Mouse (Mus musculus): ENCODE measurements around the gene Cyp51. TPM values are rescaled to one million over a fixed set of nuclear protein-coding genes. Genes with fewer than 3 reads are reported as not detected.
A peak's percentile ranks its signal among the peaks of the same experiment; 100 is the strongest.

The Cyp51 gene
- polyA plus RNA-seq, 1 experiment from 2014 or later: 144 TPM

GRCm38 (mm10) chr5:4086309-4086708, 18.2 kb downstream of the Cyp51 start:
- Histone ChIP-seq H3K4me1 (ENCODE audit: control insufficient read depth, insufficient read depth, low read depth, low read length) (0 out of 2 replicates have a peak, but pooled peaks cover 2% of the 10 kb centered on the region), H3K36me3 (ENCODE audit: control insufficient read depth, insufficient read depth, low read length) (peaks cover 34% of the 10 kb centered on the region), H3K27ac (ENCODE audit: low read depth, low read length) (no peak overlapping the region), H3K4me2 (ENCODE audit: low read length) (no peak overlapping the region), H3K9ac (ENCODE audit: low read depth, low read length) (no peak overlapping the region), H3K4me3 (ENCODE audit: low read length) (no peak overlapping the region), H3K27me3 (replicated peaks; ENCODE audit: control insufficient read depth, insufficient read depth, low read length) (no peaks in the 10 kb centered on the region), H3K9me3 (ENCODE audit: control insufficient read depth, low read length) (no peaks in the 10 kb centered on the region)
- WGBS: 78% methylated on average over 4 of the region's 4 CpGs
- ATAC-seq: no peak

GRCm38 (mm10) chr5:4084948-4085347, 19.6 kb downstream of the Cyp51 start:
- peaks cover 36% of the 10 kb centered on the region for H3K36me3 ChIP-seq (ENCODE audit: control insufficient read depth, insufficient read depth, low read length)
- H3K27ac ChIP-seq (ENCODE audit: low read depth, low read length): no peak overlapping the region
- no peak for ATAC-seq
- WGBS: 95% methylated on average over 7 of the region's 7 CpGs
- H3K9ac ChIP-seq (ENCODE audit: low read depth, low read length): no peak overlapping the region
- H3K4me1 ChIP-seq (ENCODE audit: control insufficient read depth, insufficient read depth, low read depth, low read length): 0 out of 2 replicates have a peak, but pooled peaks cover 2% of the 10 kb centered on the region
- H3K27me3 ChIP-seq (replicated peaks; ENCODE audit: control insufficient read depth, insufficient read depth, low read length): no peaks in the 10 kb centered on the region
- H3K4me2 ChIP-seq (ENCODE audit: low read length): no peak overlapping the region
- H3K4me3 ChIP-seq (ENCODE audit: low read length): no peak overlapping the region
- no peaks in the 10 kb centered on the region for H3K9me3 ChIP-seq (ENCODE audit: control insufficient read depth, low read length)

GRCm38 (mm10) chr5:4081513-4081912, 23.0 kb downstream of the Cyp51 start:
- 89% methylated on average over 2 of the region's 2 CpGs for WGBS
- H3K4me1 ChIP-seq (ENCODE audit: control insufficient read depth, insufficient read depth, low read depth, low read length): no peaks in the 10 kb centered on the region
- no peak overlapping the region for H3K9ac ChIP-seq (ENCODE audit: low read depth, low read length)
- peaks cover 40% of the 10 kb centered on the region for H3K36me3 ChIP-seq (ENCODE audit: control insufficient read depth, insufficient read depth, low read length)
- no peak overlapping the region for H3K4me2 ChIP-seq (ENCODE audit: low read length)
- H3K27me3 ChIP-seq (replicated peaks; ENCODE audit: control insufficient read depth, insufficient read depth, low read length): no peaks in the 10 kb centered on the region
- H3K4me3 ChIP-seq (ENCODE audit: low read length): no peak overlapping the region
- ATAC-seq: no peak
- H3K9me3 ChIP-seq (ENCODE audit: control insufficient read depth, low read length): no peaks in the 10 kb centered on the region
- H3K27ac ChIP-seq (ENCODE audit: low read depth, low read length): no peak overlapping the region

GRCm38 (mm10) chr5:4080861-4081260, 23.7 kb downstream of the Cyp51 start:
- no peak overlapping the region for H3K9ac ChIP-seq (ENCODE audit: low read depth, low read length)
- WGBS: 92% methylated on average over 2 of the region's 2 CpGs
- peaks cover 43% of the 10 kb centered on the region for H3K36me3 ChIP-seq (ENCODE audit: control insufficient read depth, insufficient read depth, low read length)
- no peak overlapping the region for H3K27ac ChIP-seq (ENCODE audit: low read depth, low read length)
- H3K4me3 ChIP-seq (ENCODE audit: low read length): no peak overlapping the region
- H3K4me1 ChIP-seq (ENCODE audit: control insufficient read depth, insufficient read depth, low read depth, low read length): no peaks in the 10 kb centered on the region
- H3K9me3 ChIP-seq (ENCODE audit: control insufficient read depth, low read length): no peaks in the 10 kb centered on the region
- no peak overlapping the region for H3K4me2 ChIP-seq (ENCODE audit: low read length)
- H3K27me3 ChIP-seq (replicated peaks; ENCODE audit: control insufficient read depth, insufficient read depth, low read length): no peaks in the 10 kb centered on the region
- no peak for ATAC-seq

- no peak overlapping the region for H3K27ac ChIP-seq (ENCODE audit: low read depth, low read length)
- H3K4me2 ChIP-seq (ENCODE audit: low read length): no peak overlapping the region
- H3K27me3 ChIP-seq (replicated peaks; ENCODE audit: control insufficient read depth, insufficient read depth, low read length): no peaks in the 10 kb centered on the region
- no peak overlapping the region for H3K4me3 ChIP-seq (ENCODE audit: low read length)
- H3K9me3 ChIP-seq (ENCODE audit: control insufficient read depth, low read length): no peaks in the 10 kb centered on the region
- no peaks in the 10 kb centered on the region for H3K4me1 ChIP-seq (ENCODE audit: control insufficient read depth, insufficient read depth, low read depth, low read length)
- 92% methylated on average over 3 of the region's 3 CpGs for WGBS
- 0 out of 2 replicates have a peak, but pooled peaks have one; percentile 18 for ATAC-seq
- H3K36me3 ChIP-seq (ENCODE audit: control insufficient read depth, insufficient read depth, low read length): peaks cover 38% of the 10 kb centered on the region
- no peak overlapping the region for H3K9ac ChIP-seq (ENCODE audit: low read depth, low read length)
Measured at GRCm38 (mm10) chr5:4079086-4079485, 25.5 kb downstream of the Cyp51 start.

- Histone ChIP-seq H3K4me2 (ENCODE audit: low read length) (no peak overlapping the region), H3K4me1 (ENCODE audit: control insufficient read depth, insufficient read depth, low read depth, low read length) (no peaks in the 10 kb centered on the region), H3K27ac (ENCODE audit: low read depth, low read length) (no peak overlapping the region), H3K9ac (ENCODE audit: low read depth, low read length) (no peak overlapping the region), H3K4me3 (ENCODE audit: low read length) (no peak overlapping the region), H3K9me3 (ENCODE audit: control insufficient read depth, low read length) (no peaks in the 10 kb centered on the region), H3K36me3 (ENCODE audit: control insufficient read depth, insufficient read depth, low read length) (peaks cover 67% of the 10 kb centered on the region), H3K27me3 (replicated peaks; ENCODE audit: control insufficient read depth, insufficient read depth, low read length) (no peaks in the 10 kb centered on the region)
- no peak for ATAC-seq
- 88% methylated on average over 3 of the region's 3 CpGs for WGBS
Measured at GRCm38 (mm10) chr5:4067203-4067602, 37.3 kb downstream of the Cyp51 start.

- H3K36me3 ChIP-seq (ENCODE audit: control insufficient read depth, insufficient read depth, low read length): peaks cover 70% of the 10 kb centered on the region
- no peak overlapping the region for H3K4me3 ChIP-seq (ENCODE audit: low read length)
- H3K4me1 ChIP-seq (ENCODE audit: control insufficient read depth, insufficient read depth, low read depth, low read length): no peaks in the 10 kb centered on the region
- no peaks in the 10 kb centered on the region for H3K9me3 ChIP-seq (ENCODE audit: control insufficient read depth, low read length)
- H3K4me2 ChIP-seq (ENCODE audit: low read length): no peak overlapping the region
- no peak overlapping the region for H3K9ac ChIP-seq (ENCODE audit: low read depth, low read length)
- H3K27me3 ChIP-seq (replicated peaks; ENCODE audit: control insufficient read depth, insufficient read depth, low read length): no peaks in the 10 kb centered on the region
- 93% methylated on average over 18 of the region's 18 CpGs for WGBS
- ATAC-seq: 0 out of 2 replicates have a peak, but pooled peaks have one; percentile 37
- no peak overlapping the region for H3K27ac ChIP-seq (ENCODE audit: low read depth, low read length)
Measured at GRCm38 (mm10) chr5:4066476-4067115, 38.0 kb downstream of the Cyp51 start.

- no peak overlapping the region for H3K4me3 ChIP-seq (ENCODE audit: low read length)
- no peak for ATAC-seq
- WGBS: 95% methylated on average over 8 of the region's 8 CpGs
- no peak overlapping the region for H3K9ac ChIP-seq (ENCODE audit: low read depth, low read length)
- H3K4me1 ChIP-seq (ENCODE audit: control insufficient read depth, insufficient read depth, low read depth, low read length): no peaks in the 10 kb centered on the region
- H3K36me3 ChIP-seq (ENCODE audit: control insufficient read depth, insufficient read depth, low read length): peaks cover 50% of the 10 kb centered on the region
- H3K27me3 ChIP-seq (replicated peaks; ENCODE audit: control insufficient read depth, insufficient read depth, low read length): no peaks in the 10 kb centered on the region
- H3K9me3 ChIP-seq (ENCODE audit: control insufficient read depth, low read length): no peaks in the 10 kb centered on the region
- H3K4me2 ChIP-seq (ENCODE audit: low read length): no peak overlapping the region
- no peak overlapping the region for H3K27ac ChIP-seq (ENCODE audit: low read depth, low read length)
Measured at GRCm38 (mm10) chr5:4060313-4060712, 44.2 kb downstream of the Cyp51 start.

GRCm38 (mm10) chr5:4040922-4041321, 63.6 kb downstream of the Cyp51 start:
- H3K4me2 ChIP-seq (ENCODE audit: low read length): no peak overlapping the region
- H3K27me3 ChIP-seq (replicated peaks; ENCODE audit: control insufficient read depth, insufficient read depth, low read length): no peaks in the 10 kb centered on the region
- no peak overlapping the region for H3K9ac ChIP-seq (ENCODE audit: low read depth, low read length)
- 97% methylated on average over 2 of the region's 2 CpGs for WGBS
- ATAC-seq: no peak
- H3K36me3 ChIP-seq (ENCODE audit: control insufficient read depth, insufficient read depth, low read length): peaks cover 27% of the 10 kb centered on the region
- no peaks in the 10 kb centered on the region for H3K9me3 ChIP-seq (ENCODE audit: control insufficient read depth, low read length)
- H3K27ac ChIP-seq (ENCODE audit: low read depth, low read length): no peak overlapping the region
- H3K4me3 ChIP-seq (ENCODE audit: low read length): no peak overlapping the region
- H3K4me1 ChIP-seq (ENCODE audit: control insufficient read depth, insufficient read depth, low read depth, low read length): no peaks in the 10 kb centered on the region
